Mouse (Mus musculus) bone marrow, adult 2 months (tissue): ENCODE results near the gene Nploc4. TPM values are rescaled to one million over a fixed set of nuclear protein-coding genes. Genes with fewer than 3 reads are reported as not detected.

Experiments
- H3K27ac ChIP-seq: fragments of 200-500 bp; 2 replicates; pipeline ENCODE4 v1.5.1; 2012; ENCODE audit warnings: low read depth, mild to moderate bottlenecking, control low read depth, inconsistent platforms, low read length; ENCODE audit not compliant: control insufficient read depth, poor library complexity, insufficient read depth
- H3K4me1 ChIP-seq: fragments of 200-500 bp; 2 replicates; pipeline ENCODE4 v1.6.1; 2011; ENCODE audit warnings: low read length; ENCODE audit not compliant: control insufficient read depth, insufficient read depth
- H3K4me3 ChIP-seq: fragments of 200-500 bp; replicated peaks from 2 replicates; pipeline ENCODE3; 2011; ENCODE audit warnings: mild to moderate bottlenecking, low read depth, low read length, control low read depth; ENCODE audit not compliant: control insufficient read depth
- CTCF ChIP-seq: fragments of 200-500 bp; IDR thresholded peaks from 2 replicates; pipeline ENCODE4 v1.5.1; 2011; ENCODE audit warnings: low read length, control low read depth; ENCODE audit not compliant: control insufficient read depth, insufficient read depth
- POLR2A ChIP-seq: fragments of 200-500 bp; IDR thresholded peaks from 2 replicates; pipeline ENCODE4 v1.6.1; 2011; ENCODE audit warnings: low read depth, mild to moderate bottlenecking, control low read depth, low read length, borderline replicate concordance; ENCODE audit not compliant: control insufficient read depth
- WGBS: fragments of 180-500 bp; shearing (Covaris S2); methylation state at CpG from one replicate; pipeline ENCODE4 v1.1.7; 2018; 5-methylcytosine and 5-hydroxymethylcytosine counted together
- polyA plus RNA-seq: library from polyadenylated mRNA; stranded (reverse); fragments of >200 nt; gene quantifications from 2 replicates; pipeline ENCODE4 v1.2.4, GENCODE M21; 2011; ENCODE audit warnings: low replicate concordance; ENCODE audit not compliant: missing spikeins, insufficient read depth, insufficient read length

Gene Nploc4
- polyA plus RNA-seq, 1 experiment = 30.0 TPM

- H3K27ac ChIP-seq = no peak overlapping the region
- H3K4me1 ChIP-seq = peaks cover 2% of the 10 kb centered on the region; the same call in 1 of the 2 replicates
- TF ChIP-seq POLR2A = no peak
- no peak for TF ChIP-seq CTCF
- H3K4me3 ChIP-seq = no peak overlapping the region
- WGBS = 79% methylated on average over 5 of the region's 5 CpGs
Measured at GRCm38 (mm10) chr11:120344310-120344920, 93.1 kb downstream of the Nploc4 start.

DNA sequence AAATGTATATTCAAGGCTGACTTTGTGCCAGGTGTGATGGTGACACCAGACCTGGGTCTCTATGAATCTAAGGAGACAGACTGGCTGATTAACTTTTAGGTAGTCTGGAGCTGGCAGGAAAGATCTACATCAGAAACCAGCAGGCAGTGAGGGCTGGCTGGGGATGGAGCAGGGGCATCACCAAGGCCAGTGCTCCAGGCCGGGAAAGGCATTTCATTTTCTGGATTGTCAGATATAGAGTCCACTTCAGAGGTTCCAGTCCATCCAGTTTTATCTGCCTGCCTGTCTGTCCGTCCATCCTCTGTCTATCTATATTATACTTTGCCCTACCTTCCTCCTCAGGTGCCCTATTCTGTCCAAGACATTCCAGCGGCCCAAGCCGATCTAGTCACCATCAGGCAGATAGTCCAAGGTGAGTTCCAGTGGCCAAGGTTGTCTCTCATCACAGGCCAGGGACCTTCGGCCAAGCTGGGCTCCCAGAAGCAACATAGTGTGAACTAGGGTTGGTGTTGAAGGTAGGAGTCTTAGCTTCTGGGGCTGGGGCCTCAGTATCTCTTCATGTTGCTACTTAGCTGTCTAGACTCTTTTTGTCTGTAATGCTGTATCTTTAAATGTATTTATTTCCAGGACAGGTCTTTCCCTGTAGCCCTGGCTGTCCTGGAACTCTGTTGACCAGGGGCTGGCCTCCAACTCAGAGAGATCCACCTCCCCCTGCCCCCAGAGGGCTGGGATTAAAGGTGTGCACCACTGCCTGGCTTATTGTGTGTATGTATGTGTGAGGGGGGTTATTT lies 93.8 kb downstream of the Nploc4 start:
- H3K27ac ChIP-seq = no peak overlapping the region
- WGBS = 76% methylated on average over 5 of the region's 5 CpGs
- no peak overlapping the region for H3K4me3 ChIP-seq
- TF ChIP-seq POLR2A (no peak), CTCF (no peak)
- H3K4me1 ChIP-seq = peaks cover 2% of the 10 kb centered on the region; the same call in 1 of the 2 replicates

DNA sequence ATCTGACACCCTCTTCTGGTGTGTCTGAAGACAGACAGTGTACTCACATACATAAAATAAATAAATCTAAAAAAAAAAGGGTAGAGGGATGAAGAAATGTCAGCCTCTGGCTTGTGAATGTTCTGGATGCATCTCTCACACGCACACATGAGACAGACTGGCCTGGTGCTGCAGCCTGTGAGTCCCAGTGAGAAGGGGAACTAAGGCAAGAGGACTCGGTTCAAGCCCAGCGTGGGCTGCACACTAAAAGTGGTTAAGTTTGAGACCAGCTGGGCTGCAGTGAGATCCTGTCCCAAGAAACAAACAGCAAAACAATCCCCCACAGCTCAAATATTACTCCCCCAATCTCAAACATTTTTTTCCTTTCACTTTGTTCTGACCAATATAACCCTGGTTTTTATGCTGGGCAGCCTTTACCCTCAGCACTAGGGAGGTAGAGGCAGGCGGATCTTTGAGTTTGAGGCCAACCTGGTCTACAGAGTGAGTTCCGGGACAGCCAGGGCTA lies 94.8 kb downstream of the Nploc4 start:
- no peak overlapping the region for H3K4me3 ChIP-seq
- whole genome bisulfite sequencing = 81% methylated on average over 5 of the region's 5 CpGs
- H3K4me1 ChIP-seq = peaks cover 2% of the 10 kb centered on the region; the same call in 1 of the 2 replicates
- no peak overlapping the region for H3K27ac ChIP-seq
- TF ChIP-seq POLR2A (no peak), CTCF (no peak)

- H3K4me1 ChIP-seq = peaks cover 2% of the 10 kb centered on the region; the same call in 1 of the 2 replicates
- H3K27ac ChIP-seq = no peak overlapping the region
- 90% methylated on average over 4 of the region's 4 CpGs for WGBS
- no peak for TF ChIP-seq CTCF
- no peak for TF ChIP-seq POLR2A
- H3K4me3 ChIP-seq = no peak overlapping the region
Measured at GRCm38 (mm10) chr11:120341661-120342060, 95.8 kb downstream of the Nploc4 start.

DNA sequence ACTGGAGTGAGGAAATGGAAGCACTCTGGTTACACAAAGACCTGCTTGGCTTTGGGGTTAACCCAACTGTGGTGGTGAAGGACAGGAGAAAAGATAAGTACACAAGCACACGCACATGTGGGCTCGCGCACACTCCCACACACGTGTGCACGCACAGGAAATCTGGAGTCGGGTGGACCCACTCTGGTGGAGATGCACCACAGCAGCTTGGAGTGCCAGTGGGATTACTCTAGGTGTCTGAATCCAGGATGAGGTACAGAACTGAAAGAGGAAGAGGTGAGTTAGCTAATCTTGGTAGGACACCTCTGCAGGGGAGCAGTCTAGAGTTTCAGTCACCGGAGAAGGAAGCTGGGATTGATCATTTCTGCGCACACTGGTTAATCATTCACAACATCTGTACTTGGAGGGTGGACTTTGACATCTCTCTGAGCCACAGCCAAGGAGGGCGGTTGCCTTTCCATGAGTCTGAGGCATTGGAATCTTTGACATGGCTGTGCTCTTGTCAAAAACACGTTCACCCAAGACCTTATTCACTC lies 97.5 kb downstream of the Nploc4 start:
- Histone ChIP-seq H3K4me3 (no peak overlapping the region), H3K4me1 (peaks cover 2% of the 10 kb centered on the region; the same call in 1 of the 2 replicates), H3K27ac (no peak overlapping the region)
- TF ChIP-seq CTCF = no peak
- TF ChIP-seq POLR2A = no peak
- WGBS = 40% methylated on average over 10 of the region's 10 CpGs

GRCm38 (mm10) chr11:120338786-120339185 lies 98.7 kb downstream of the Nploc4 start:
- no peak for TF ChIP-seq POLR2A
- TF ChIP-seq CTCF = no peak
- WGBS = 74% methylated on average over 3 of the region's 3 CpGs
- H3K27ac ChIP-seq = no peak overlapping the region
- H3K4me3 ChIP-seq = no peak overlapping the region
- H3K4me1 ChIP-seq = peaks cover 2% of the 10 kb centered on the region; the same call in 1 of the 2 replicates

DNA sequence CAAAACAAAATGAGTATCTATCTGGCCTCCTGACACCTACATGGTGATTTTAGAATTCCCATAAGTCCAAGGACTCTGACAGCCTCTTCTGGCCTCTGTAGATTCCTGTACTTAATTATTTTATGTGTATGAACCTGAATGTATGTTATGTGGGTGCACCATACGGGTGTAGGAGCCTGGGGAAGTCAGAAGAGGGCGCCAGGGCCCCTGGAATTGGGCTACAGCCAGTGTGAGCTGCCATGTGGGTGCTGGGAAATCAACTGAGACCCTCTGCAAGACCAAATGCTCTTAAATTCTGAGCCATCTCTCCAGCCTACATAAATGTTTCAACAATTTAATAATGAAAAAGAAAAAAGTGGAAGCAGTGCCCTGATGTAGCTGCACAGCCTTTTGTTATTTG lies 100.1 kb downstream of the Nploc4 start:
- WGBS = 63% methylated on average over 2 of the region's 2 CpGs
- Histone ChIP-seq H3K4me1 (peaks cover 2% of the 10 kb centered on the region; the same call in 1 of the 2 replicates), H3K4me3 (no peak overlapping the region), H3K27ac (no peak overlapping the region)
- TF ChIP-seq POLR2A = no peak

DNA sequence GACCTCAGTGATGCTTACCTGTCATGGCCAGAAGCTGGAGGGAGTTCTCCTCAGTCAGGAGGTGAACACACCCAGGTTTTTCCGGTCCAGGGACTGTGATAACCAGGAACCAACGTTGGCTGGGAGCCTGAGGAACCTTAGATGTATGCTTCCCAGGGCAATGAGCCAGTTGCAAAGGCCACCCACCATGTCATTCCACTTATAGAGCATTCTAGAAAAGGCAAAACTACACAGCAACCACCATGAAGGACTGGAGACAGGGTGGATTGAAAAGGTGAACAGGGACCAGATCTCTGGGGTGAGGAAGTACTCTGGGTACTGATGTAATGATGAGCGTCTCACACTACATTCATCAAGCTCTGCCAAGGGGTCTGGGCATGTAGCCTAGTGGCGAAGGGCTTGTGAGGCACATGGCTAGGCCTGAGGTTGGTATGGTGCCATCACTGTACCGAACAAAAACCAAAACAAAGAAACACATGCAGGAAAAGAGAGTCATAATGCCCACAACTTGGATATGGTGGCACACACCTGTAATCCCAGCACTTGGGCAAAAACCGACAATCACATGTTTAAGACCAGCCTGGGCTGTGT lies 102.0 kb downstream of the Nploc4 start:
- 79% methylated on average over 6 of the region's 6 CpGs for WGBS
- Histone ChIP-seq H3K27ac (no peak overlapping the region), H3K4me1 (peaks cover 2% of the 10 kb centered on the region; the same call in 1 of the 2 replicates), H3K4me3 (no peak overlapping the region)
- TF ChIP-seq CTCF (no peak), POLR2A (no peak)

Other genes with a start within 250 kb of the Nploc4 start
- 2.2 and 5.8 TPM in 2 replicates for gene Bahcc1, start 204.8 kb downstream of the Nploc4 start, polyA plus RNA-seq
- 387 and 760 TPM in 2 replicates for gene Actg1, start 89.2 kb downstream of the Nploc4 start, polyA plus RNA-seq
- gene Fscn2, start 76.2 kb downstream of the Nploc4 start, polyA plus RNA-seq = not detected in 2 replicates
- 3.1 and 10.9 TPM in 2 replicates for gene Faap100, start 58.9 kb downstream of the Nploc4 start, polyA plus RNA-seq
- gene Tspan10, start 4.9 kb upstream of the Nploc4 start, polyA plus RNA-seq = not detected in 2 replicates
- not detected in 2 replicates for gene Pde6g, start 15.8 kb upstream of the Nploc4 start, polyA plus RNA-seq
- gene Oxld1, start 20.4 kb upstream of the Nploc4 start, polyA plus RNA-seq = 2.0 and 4.4 TPM in 2 replicates
- 19.2 and 29.6 TPM in 2 replicates for gene Ccdc137, start 20.4 kb upstream of the Nploc4 start, polyA plus RNA-seq
- 5.5 and 6.7 TPM in 2 replicates for gene Arl16, start 29.9 kb upstream of the Nploc4 start, polyA plus RNA-seq
- 60.4 and 87.1 TPM in 2 replicates for gene Mrpl12, start 46.9 kb upstream of the Nploc4 start, polyA plus RNA-seq
- 20.6 and 21.0 TPM in 2 replicates for gene Slc25a10, start 54.1 kb upstream of the Nploc4 start, polyA plus RNA-seq
- 0.81 and 1.3 TPM in 2 replicates for gene Gcgr, start 93.0 kb upstream of the Nploc4 start, polyA plus RNA-seq
- 72.1 and 86.5 TPM in 2 replicates for gene Mcrip1, start 112.0 kb upstream of the Nploc4 start, polyA plus RNA-seq
- not detected in 2 replicates for gene Ppp1r27, start 113.4 kb upstream of the Nploc4 start, polyA plus RNA-seq
- gene P4hb, start 135.5 kb upstream of the Nploc4 start, polyA plus RNA-seq = 86.5 and 236 TPM in 2 replicates
- gene Arhgdia, start 143.9 kb upstream of the Nploc4 start, polyA plus RNA-seq = 112 and 172 TPM in 2 replicates
- 165 and 174 TPM in 2 replicates for gene Alyref, start 160.7 kb upstream of the Nploc4 start, polyA plus RNA-seq
- gene Anapc11, start 160.7 kb upstream of the Nploc4 start, polyA plus RNA-seq = 26.6 and 32.6 TPM in 2 replicates
- gene Npb, start 170.8 kb upstream of the Nploc4 start, polyA plus RNA-seq = 3.8 TPM in 1 of 2 replicates, not detected in the other
- gene Pcyt2, start 180.2 kb upstream of the Nploc4 start, polyA plus RNA-seq = 45.4 and 46.8 TPM in 2 replicates
- gene Sirt7, start 187.5 kb upstream of the Nploc4 start, polyA plus RNA-seq = 67.9 and 138 TPM in 2 replicates
- gene Mafg, start 195.9 kb upstream of the Nploc4 start, polyA plus RNA-seq = 61.7 and 86.9 TPM in 2 replicates
- 2.3 TPM in 1 of 2 replicates, not detected in the other for gene Pycr1, start 206.1 kb upstream of the Nploc4 start, polyA plus RNA-seq
- 6.7 TPM in 1 of 2 replicates, not detected in the other for gene Myadml2, start 210.4 kb upstream of the Nploc4 start, polyA plus RNA-seq
- not detected in 2 replicates for gene Notum, start 223.5 kb upstream of the Nploc4 start, polyA plus RNA-seq
- gene Aspscr1, start 235.3 kb upstream of the Nploc4 start, polyA plus RNA-seq = 82.0 and 94.3 TPM in 2 replicates